Mouse (Mus musculus) adipocyte (in vitro differentiated cells): ENCODE measurements around the gene Cdc27.
"Not testable (repeated sequence)": the region's sequence is repeated elsewhere in the genome, so short reads cannot be mapped to it uniquely, and the experiment has no call there.

Experiments used
- DNase-seq: peaks from one replicate; pipeline ENCODE4 v3.0.0-alpha.2; 2016; ENCODE audit warnings: low spot score

Cdc27 gene

GRCm38 (mm10) chr11:104570515-104570914, 20.1 kb upstream of the Cdc27 start:
- not testable (repeated sequence) for DNase-seq

GRCm38 (mm10) chr11:104568326-104568725, 17.9 kb upstream of the Cdc27 start:
- no peak for DNase-seq

GRCm38 (mm10) chr11:104567736-104568135, 17.3 kb upstream of the Cdc27 start:
- DNase-seq: no peak

GRCm38 (mm10) chr11:104566796-104567195, 16.4 kb upstream of the Cdc27 start:
- no peak for DNase-seq

- no peak for DNase-seq
These were observed 15.7 kb upstream of the Cdc27 start for GRCm38 (mm10) chr11:104566097-104566496.

GRCm38 (mm10) chr11:104565172-104565571, 14.8 kb upstream of the Cdc27 start:
- DNase-seq: no peak

- no peak for DNase-seq
These were observed 13.1 kb upstream of the Cdc27 start for GRCm38 (mm10) chr11:104563496-104563895.

- no peak for DNase-seq
These were observed 10.6 kb upstream of the Cdc27 start for GRCm38 (mm10) chr11:104560971-104561370.

- DNase-seq: peak; percentile 35
These were observed 8.4 kb upstream of the Cdc27 start for GRCm38 (mm10) chr11:104558651-104559403.

- DNase-seq: no peak
These were observed 7.6 kb upstream of the Cdc27 start for GRCm38 (mm10) chr11:104558065-104558464.

GRCm38 (mm10) chr11:104549438-104550405, 698 bp downstream of the Cdc27 start:
- DNase-seq: peak; percentile 74

GRCm38 (mm10) chr11:104547502-104547901, 2.9 kb downstream of the Cdc27 start:
- DNase-seq: no peak

GRCm38 (mm10) chr11:104544507-104544906, 5.9 kb downstream of the Cdc27 start:
- no peak for DNase-seq

- DNase-seq: not testable (repeated sequence)
These were observed 7.1 kb downstream of the Cdc27 start for GRCm38 (mm10) chr11:104543337-104543736.

GRCm38 (mm10) chr11:104539811-104540210, 10.6 kb downstream of the Cdc27 start:
- no peak for DNase-seq

GRCm38 (mm10) chr11:104537945-104538555, 12.4 kb downstream of the Cdc27 start:
- no peak for DNase-seq

- no peak for DNase-seq
These were observed 13.6 kb downstream of the Cdc27 start for GRCm38 (mm10) chr11:104536843-104537242.

GRCm38 (mm10) chr11:104525935-104526334, 24.5 kb downstream of the Cdc27 start:
- peak; percentile 70 for DNase-seq

- DNase-seq: no peak
These were observed 38.0 kb downstream of the Cdc27 start for GRCm38 (mm10) chr11:104512436-104512835.

- DNase-seq: peak; percentile 78
These were observed 39.8 kb downstream of the Cdc27 start for GRCm38 (mm10) chr11:104510606-104511005.

- no peak for DNase-seq
These were observed 42.0 kb downstream of the Cdc27 start for GRCm38 (mm10) chr11:104508455-104508854.

- no peak for DNase-seq
These were observed 62.1 kb downstream of the Cdc27 start for GRCm38 (mm10) chr11:104488292-104488691.
